Mouse (Mus musculus) bone marrow, adult 2 months (tissue): ENCODE data around the gene Dpt. TPM values are rescaled to one million over a fixed set of nuclear protein-coding genes. Genes with fewer than 3 reads are reported as not detected.

ENCODE experiments used
- H3K27ac ChIP-seq: fragments of 200-500 bp; 2 replicates; pipeline ENCODE4 v1.5.1; 2012; ENCODE audit warnings: low read depth, mild to moderate bottlenecking, control low read depth, inconsistent platforms, low read length; ENCODE audit not compliant: control insufficient read depth, poor library complexity, insufficient read depth
- H3K4me1 ChIP-seq: fragments of 200-500 bp; 2 replicates; pipeline ENCODE4 v1.6.1; 2011; ENCODE audit warnings: low read length; ENCODE audit not compliant: control insufficient read depth, insufficient read depth
- H3K4me3 ChIP-seq: fragments of 200-500 bp; replicated peaks from 2 replicates; pipeline ENCODE3; 2011; ENCODE audit warnings: mild to moderate bottlenecking, low read depth, low read length, control low read depth; ENCODE audit not compliant: control insufficient read depth
- CTCF ChIP-seq: fragments of 200-500 bp; IDR thresholded peaks from 2 replicates; pipeline ENCODE4 v1.5.1; 2011; ENCODE audit warnings: low read length, control low read depth; ENCODE audit not compliant: control insufficient read depth, insufficient read depth
- POLR2A ChIP-seq: fragments of 200-500 bp; IDR thresholded peaks from 2 replicates; pipeline ENCODE4 v1.6.1; 2011; ENCODE audit warnings: low read depth, mild to moderate bottlenecking, control low read depth, low read length, borderline replicate concordance; ENCODE audit not compliant: control insufficient read depth
- WGBS: fragments of 180-500 bp; shearing (Covaris S2); methylation state at CpG from one replicate; pipeline ENCODE4 v1.1.7; 2018; 5-methylcytosine and 5-hydroxymethylcytosine counted together
- polyA plus RNA-seq: library from polyadenylated mRNA; stranded (reverse); fragments of >200 nt; gene quantifications from 2 replicates; pipeline ENCODE4 v1.2.4, GENCODE M21; 2011; ENCODE audit warnings: low replicate concordance; ENCODE audit not compliant: missing spikeins, insufficient read depth, insufficient read length

Dpt gene
- polyA plus RNA-seq, 1 experiment, result 1.5 TPM

DNA sequence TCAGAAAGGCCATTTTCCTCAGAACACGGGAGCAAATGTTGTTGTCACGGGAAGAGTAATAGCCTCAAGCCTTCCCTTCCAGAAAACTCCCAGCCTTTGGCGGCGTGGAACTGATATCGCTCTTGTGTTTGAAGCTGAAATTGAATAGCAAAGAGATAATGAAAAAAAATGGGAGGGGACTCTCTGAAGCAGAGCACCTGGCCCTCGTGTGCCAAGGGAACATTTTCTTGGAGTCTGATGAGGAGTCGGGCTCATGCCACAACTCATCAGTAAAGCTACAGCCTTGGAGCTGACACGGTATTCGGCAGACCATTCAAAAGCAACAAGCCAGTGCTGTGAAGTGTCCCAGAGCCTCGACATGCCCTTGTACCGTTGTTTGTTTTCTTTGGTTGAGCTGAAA lies 7.8 kb downstream of the Dpt start:
- Histone ChIP-seq H3K4me1 (no peaks in the 10 kb centered on the region), H3K4me3 (no peak overlapping the region), H3K27ac (no peak overlapping the region)
- 81% methylated on average over 11 of the region's 11 CpGs for WGBS
- TF ChIP-seq CTCF, result no peak
- no peak for TF ChIP-seq POLR2A

DNA sequence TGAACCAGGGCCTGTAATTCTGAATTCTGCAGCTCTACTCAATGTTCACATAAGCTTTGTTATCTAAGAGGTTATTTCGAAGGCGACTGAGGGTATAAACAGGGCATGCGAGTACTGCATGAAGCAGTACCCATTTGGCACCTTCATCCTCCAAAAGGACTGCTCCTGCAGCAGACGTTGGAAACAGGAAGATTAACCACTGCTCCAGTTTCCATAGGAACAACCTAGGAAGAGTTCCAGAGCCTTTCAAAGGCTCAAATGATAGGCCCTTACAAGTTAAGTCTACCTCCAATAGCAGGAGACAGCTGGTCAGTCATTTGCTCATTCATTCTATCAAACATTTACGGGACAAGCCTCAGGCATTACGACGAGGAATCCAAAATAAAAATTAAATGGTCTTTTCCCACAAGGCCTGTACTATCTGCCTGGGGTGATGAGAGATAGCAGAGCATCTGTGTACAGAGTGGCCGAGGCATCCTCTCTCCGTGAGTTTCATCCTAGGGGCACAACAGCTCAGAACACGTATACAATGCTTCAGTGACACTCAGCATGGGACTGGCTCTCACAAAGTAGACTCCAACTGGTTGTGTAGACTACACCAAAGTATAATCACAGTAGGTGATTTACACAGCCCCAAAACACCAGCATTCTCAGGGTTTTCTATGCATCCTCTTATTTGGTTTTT lies 8.4 kb downstream of the Dpt start:
- 85% methylated on average over 10 of the region's 10 CpGs for WGBS

GRCm38 (mm10) chr1:164809371-164809770 lies 12.9 kb downstream of the Dpt start:
- 79% methylated on average over 2 of the region's 2 CpGs for WGBS
- Histone ChIP-seq H3K4me1 (no peaks in the 10 kb centered on the region), H3K27ac (no peak overlapping the region), H3K4me3 (no peak overlapping the region)
- no peak for TF ChIP-seq CTCF
- TF ChIP-seq POLR2A, result no peak

More for the DNA sequence above, 8.4 kb downstream of the Dpt start:
- no peak for TF ChIP-seq CTCF
- TF ChIP-seq POLR2A, result no peak
- Histone ChIP-seq H3K4me3 (no peak overlapping the region), H3K27ac (no peak overlapping the region), H3K4me1 (no peaks in the 10 kb centered on the region)

GRCm38 (mm10) chr1:164811296-164811695 lies 14.9 kb downstream of the Dpt start:
- TF ChIP-seq CTCF, result no peak
- no peak for TF ChIP-seq POLR2A
- WGBS, result 82% methylated on average over 3 of the region's 3 CpGs
- Histone ChIP-seq H3K4me3 (no peak overlapping the region), H3K27ac (no peak overlapping the region), H3K4me1 (no peaks in the 10 kb centered on the region; the same call in 1 of the 2 replicates)

DNA sequence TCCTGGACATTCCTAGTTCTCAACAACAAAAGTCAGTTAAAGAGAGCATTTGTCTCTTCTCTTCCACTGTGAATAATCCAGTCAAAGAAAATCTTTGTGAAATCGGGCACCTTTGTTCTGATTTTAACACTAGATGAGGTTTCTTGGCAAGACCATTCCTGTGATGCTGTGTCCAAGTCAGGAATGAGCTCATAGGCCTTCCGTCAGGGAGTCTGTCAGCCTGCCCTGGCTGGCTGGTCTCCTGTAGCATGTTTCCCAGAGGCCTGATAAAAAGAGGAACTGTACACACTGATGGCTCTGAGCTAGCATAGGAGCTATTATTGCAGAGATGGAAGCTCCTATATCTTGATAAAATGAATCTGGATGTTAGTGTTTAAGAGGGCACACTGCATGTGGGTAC lies 17.8 kb downstream of the Dpt start:
- H3K4me1 ChIP-seq, result no peaks in the 10 kb centered on the region; the same call in 1 of the 2 replicates
- TF ChIP-seq CTCF (no peak), POLR2A (no peak)
- WGBS, result 50% methylated on average over 2 of the region's 2 CpGs
- H3K27ac ChIP-seq, result no peak overlapping the region
- no peak overlapping the region for H3K4me3 ChIP-seq

- Histone ChIP-seq H3K4me3 (no peak overlapping the region), H3K4me1 (no peaks in the 10 kb centered on the region; the same call in 1 of the 2 replicates), H3K27ac (no peak overlapping the region)
- TF ChIP-seq POLR2A, result no peak
- TF ChIP-seq CTCF, result no peak
- 7% methylated on average over 5 of the region's 5 CpGs for WGBS
Measured at GRCm38 (mm10) chr1:164815330-164815729, 18.9 kb downstream of the Dpt start.

- Histone ChIP-seq H3K4me3 (no peak overlapping the region), H3K4me1 (no peaks in the 10 kb centered on the region; the same call in 1 of the 2 replicates), H3K27ac (no peak overlapping the region)
- no peak for TF ChIP-seq POLR2A
- no peak for TF ChIP-seq CTCF
- 70% methylated on average over 3 of the region's 3 CpGs for WGBS
Measured at GRCm38 (mm10) chr1:164817331-164817730, 20.9 kb downstream of the Dpt start.

GRCm38 (mm10) chr1:164821307-164821706 lies 24.9 kb downstream of the Dpt start:
- Histone ChIP-seq H3K4me3 (no peak overlapping the region), H3K27ac (no peak overlapping the region), H3K4me1 (no peaks in the 10 kb centered on the region; the same call in 1 of the 2 replicates)
- TF ChIP-seq CTCF (no peak), POLR2A (no peak)
- WGBS, result 79% methylated on average over 1 of the region's 1 CpGs
